Mouse (Mus musculus) layer of hippocampus, adult 9-10 months (tissue): Measurements from ENCODE around the gene Yjefn3.
"Not testable (repeated sequence)": the region's sequence is repeated elsewhere in the genome, so short reads cannot be mapped to it uniquely, and the experiment has no call there.

Source experiments
- DNase-seq: peaks from one replicate; pipeline ENCODE4 v3.0.0; 2022; ENCODE audit warnings: low spot score

Gene Yjefn3

GRCm38 (mm10) chr8:69902163-69903062, at the start of gene Yjefn3, which contains the start of the genes Tssk6 and Ndufa13:
TSS of gene Yjefn3 (minus strand) at chr8:69902712.
TSS of gene Tssk6 (plus strand) at chr8:69902184.
TSS of gene Ndufa13 (minus strand) at chr8:69902558.
- no peak for DNase-seq

- DNase-seq, result no peak
Measured at GRCm38 (mm10) chr8:69950300-69950699, 47.8 kb upstream of the Yjefn3 start.

GRCm38 (mm10) chr8:69942495-69942894, 40.0 kb upstream of the Yjefn3 start:
- DNase-seq, result not testable (repeated sequence)

- DNase-seq, result no peak
Measured at GRCm38 (mm10) chr8:69940386-69940785, 37.9 kb upstream of the Yjefn3 start.

GRCm38 (mm10) chr8:69939633-69940032, 37.1 kb upstream of the Yjefn3 start:
- DNase-seq, result no peak

- DNase-seq, result no peak
Measured at GRCm38 (mm10) chr8:69938245-69938982, 35.9 kb upstream of the Yjefn3 start.

GRCm38 (mm10) chr8:69937466-69937865, 35.0 kb upstream of the Yjefn3 start:
- no peak for DNase-seq

GRCm38 (mm10) chr8:69936050-69936794, 33.7 kb upstream of the Yjefn3 start:
- DNase-seq, result no peak

- DNase-seq, result no peak
Measured at GRCm38 (mm10) chr8:69935431-69935830, 32.9 kb upstream of the Yjefn3 start.

- no peak for DNase-seq
Measured at GRCm38 (mm10) chr8:69934582-69934981, 32.1 kb upstream of the Yjefn3 start.

- DNase-seq, result no peak
Measured at GRCm38 (mm10) chr8:69933811-69934210, 31.3 kb upstream of the Yjefn3 start.

GRCm38 (mm10) chr8:69926901-69927300, 24.4 kb upstream of the Yjefn3 start:
- DNase-seq, result no peak

- DNase-seq, result no peak
Measured at GRCm38 (mm10) chr8:69923986-69924385, 21.5 kb upstream of the Yjefn3 start.

- DNase-seq, result no peak
Measured at GRCm38 (mm10) chr8:69921141-69921540, 18.6 kb upstream of the Yjefn3 start.

- no peak for DNase-seq
Measured at GRCm38 (mm10) chr8:69919876-69920662, 17.6 kb upstream of the Yjefn3 start.

- peak; percentile 88 for DNase-seq
Measured at GRCm38 (mm10) chr8:69919010-69919409, 16.5 kb upstream of the Yjefn3 start.

GRCm38 (mm10) chr8:69918506-69918905, 16.0 kb upstream of the Yjefn3 start:
- DNase-seq, result no peak

GRCm38 (mm10) chr8:69915748-69916147, 13.2 kb upstream of the Yjefn3 start:
- no peak for DNase-seq

- no peak for DNase-seq
Measured at GRCm38 (mm10) chr8:69914526-69914925, 12.0 kb upstream of the Yjefn3 start.

GRCm38 (mm10) chr8:69912478-69913074, 10.1 kb upstream of the Yjefn3 start:
- DNase-seq, result no peak

GRCm38 (mm10) chr8:69911917-69912316, 9.4 kb upstream of the Yjefn3 start:
- DNase-seq, result no peak
